Mouse (Mus musculus) embryonic facial prominence, embryonic 10.5 days (tissue): Measurements from ENCODE around the gene Nr1d1. TPM values are rescaled to one million over a fixed set of nuclear protein-coding genes. Genes with fewer than 3 reads are reported as not detected.

Experiments used
- DNase-seq: peaks from one replicate; pipeline ENCODE4 v3.0.0-alpha.2; 2017; ENCODE audit warnings: low spot score
- H3K27ac ChIP-seq: fragments of 300-500 bp; sonication (generic); replicated peaks from 2 replicates; pipeline ENCODE4 v1.5.1; 2016; ENCODE audit warnings: mild to moderate bottlenecking
- H3K27me3 ChIP-seq: fragments of 300-500 bp; sonication (generic); replicated peaks from 2 replicates; pipeline ENCODE4 v1.6.1; 2016; ENCODE audit warnings: low read depth, mild to moderate bottlenecking; ENCODE audit not compliant: poor library complexity, severe bottlenecking
- H3K36me3 ChIP-seq: fragments of 300-500 bp; sonication (generic); replicated peaks from 2 replicates; pipeline ENCODE4 v1.6.1; 2016; ENCODE audit warnings: mild to moderate bottlenecking, moderate library complexity
- H3K4me1 ChIP-seq: fragments of 300-500 bp; sonication (generic); 2 replicates; pipeline ENCODE4 v1.6.1; 2016
- H3K4me3 ChIP-seq: fragments of 300-500 bp; sonication (generic); 2 replicates; pipeline ENCODE4 v1.5.1; 2016; ENCODE audit warnings: mild to moderate bottlenecking, moderate library complexity
- H3K9me3 ChIP-seq: fragments of 300-500 bp; sonication (generic); 2 replicates; pipeline ENCODE4 v1.6.1; 2016; ENCODE audit warnings: mild to moderate bottlenecking
- WGBS: fragments of 180-500 bp; shearing (Covaris S2); methylation state at CpG from one replicate; pipeline ENCODE4 v1.1.7; 2016; 5-methylcytosine and 5-hydroxymethylcytosine counted together
- polyA plus RNA-seq: library from polyadenylated mRNA; unstranded; fragments of >200 nt; fragmentation: Nextera tagmentation; extraction: Ambion mirVana; gene quantifications from 2 replicates; pipeline ENCODE4 v1.2.1, GENCODE M21; 2016

Nr1d1 gene
- polyA plus RNA-seq, 1 experiment from 2014 or later, result 1.1 TPM

- 92% methylated on average over 4 of the region's 4 CpGs for WGBS
- H3K27me3 ChIP-seq, result peaks cover 10% of the 10 kb centered on the region; the same call in 1 of the 2 replicates
- H3K36me3 ChIP-seq, result no peaks in the 10 kb centered on the region
- no peak for DNase-seq
- H3K27ac ChIP-seq, result no peak overlapping the region
- H3K4me1 ChIP-seq, result peaks cover 14% of the 10 kb centered on the region
- H3K9me3 ChIP-seq, result peaks cover 10% of the 10 kb centered on the region; the same call in 1 of the 2 replicates
- H3K4me3 ChIP-seq, result no peak overlapping the region
Measured at GRCm38 (mm10) chr11:98735111-98735510, 40.0 kb downstream of the Nr1d1 start.

GRCm38 (mm10) chr11:98734020-98734419, 41.1 kb downstream of the Nr1d1 start:
- WGBS, result 77% methylated on average over 3 of the region's 3 CpGs
- Histone ChIP-seq H3K4me3 (no peak overlapping the region), H3K9me3 (peaks cover 10% of the 10 kb centered on the region; the same call in 1 of the 2 replicates), H3K36me3 (no peaks in the 10 kb centered on the region), H3K4me1 (peaks cover 9% of the 10 kb centered on the region), H3K27ac (no peak overlapping the region), H3K27me3 (peaks cover 7% of the 10 kb centered on the region; the same call in 1 of the 2 replicates)
- no peak for DNase-seq

- 67% methylated on average over 5 of the region's 5 CpGs for WGBS
- DNase-seq, result no peak
- H3K36me3 ChIP-seq, result peaks cover 18% of the 10 kb centered on the region
- no peaks in the 10 kb centered on the region for H3K27me3 ChIP-seq
- H3K9me3 ChIP-seq, result peaks cover 10% of the 10 kb centered on the region; the same call in 1 of the 2 replicates
- H3K4me1 ChIP-seq, result peaks cover 11% of the 10 kb centered on the region
- H3K27ac ChIP-seq, result no peak overlapping the region
- H3K4me3 ChIP-seq, result no peak overlapping the region
Measured at GRCm38 (mm10) chr11:98731134-98731533, 44.0 kb downstream of the Nr1d1 start.

- DNase-seq, result no peak
- peaks cover 11% of the 10 kb centered on the region for H3K4me1 ChIP-seq
- peaks cover 22% of the 10 kb centered on the region for H3K36me3 ChIP-seq
- H3K27ac ChIP-seq, result no peak overlapping the region
- H3K9me3 ChIP-seq, result peaks cover 10% of the 10 kb centered on the region; the same call in 1 of the 2 replicates
- H3K4me3 ChIP-seq, result no peak overlapping the region
- WGBS, result 67% methylated on average over 4 of the region's 4 CpGs
- H3K27me3 ChIP-seq, result no peaks in the 10 kb centered on the region
Measured at GRCm38 (mm10) chr11:98730727-98731126, 44.4 kb downstream of the Nr1d1 start.

- WGBS, result 0% methylated on average over 16 of the region's 16 CpGs
- Histone ChIP-seq H3K27me3 (no peaks in the 10 kb centered on the region), H3K27ac (peak within 1 kb of the TSS; percentile 87)
Measured at GRCm38 (mm10) chr11:98729119-98729588, 46.0 kb downstream of the Nr1d1 start, which contains the start of gene Med24. Med24 (minus strand) TSS chr11:98729435.

GRCm38 (mm10) chr11:98725926-98726506, 49.1 kb downstream of the Nr1d1 start:
- no peak overlapping the region for H3K27ac ChIP-seq
- no peaks in the 10 kb centered on the region for H3K27me3 ChIP-seq
- H3K36me3 ChIP-seq, result peaks cover 51% of the 10 kb centered on the region
- 95% methylated on average over 15 of the region's 15 CpGs for WGBS
- H3K4me1 ChIP-seq, result peaks cover 24% of the 10 kb centered on the region
- DNase-seq, result no peak
- H3K9me3 ChIP-seq, result no peaks in the 10 kb centered on the region
- no peak overlapping the region for H3K4me3 ChIP-seq

More at GRCm38 (mm10) chr11:98729119-98729588, 46.0 kb downstream of the Nr1d1 start, which contains the start of gene Med24:
- Histone ChIP-seq H3K4me1 (peaks cover 11% of the 10 kb centered on the region), H3K9me3 (peaks cover 3% of the 10 kb centered on the region; the same call in 1 of the 2 replicates), H3K4me3 (peak within 1 kb of the TSS; percentile 79), H3K36me3 (peaks cover 37% of the 10 kb centered on the region)
- DNase-seq, result peak; percentile 88

- H3K36me3 ChIP-seq, result peaks cover 71% of the 10 kb centered on the region
- H3K27me3 ChIP-seq, result no peaks in the 10 kb centered on the region
Measured at GRCm38 (mm10) chr11:98723098-98723497, 52.0 kb downstream of the Nr1d1 start.

GRCm38 (mm10) chr11:98721458-98722226, 53.5 kb downstream of the Nr1d1 start:
- WGBS, result 71% methylated on average over 24 of the region's 24 CpGs
- no peak overlapping the region for H3K27ac ChIP-seq

More at GRCm38 (mm10) chr11:98723098-98723497, 52.0 kb downstream of the Nr1d1 start:
- no peak for DNase-seq
- Histone ChIP-seq H3K27ac (no peak overlapping the region), H3K4me3 (no peak overlapping the region), H3K9me3 (no peaks in the 10 kb centered on the region), H3K4me1 (peaks cover 20% of the 10 kb centered on the region)
- WGBS, result 80% methylated on average over 7 of the region's 7 CpGs

GRCm38 (mm10) chr11:98720756-98721155, 54.4 kb downstream of the Nr1d1 start:
- Histone ChIP-seq H3K9me3 (no peaks in the 10 kb centered on the region), H3K4me1 (peaks cover 25% of the 10 kb centered on the region), H3K36me3 (peaks cover 73% of the 10 kb centered on the region), H3K27ac (no peak overlapping the region), H3K27me3 (no peaks in the 10 kb centered on the region), H3K4me3 (no peak overlapping the region)
- WGBS, result 78% methylated on average over 2 of the region's 2 CpGs
- no peak for DNase-seq

More at GRCm38 (mm10) chr11:98721458-98722226, 53.5 kb downstream of the Nr1d1 start:
- H3K9me3 ChIP-seq, result no peaks in the 10 kb centered on the region
- H3K4me3 ChIP-seq, result no peak overlapping the region
- H3K27me3 ChIP-seq, result no peaks in the 10 kb centered on the region
- peaks cover 73% of the 10 kb centered on the region for H3K36me3 ChIP-seq
- DNase-seq, result peak; percentile 35
- peaks cover 25% of the 10 kb centered on the region for H3K4me1 ChIP-seq

Other genes with a start within 250 kb of the Nr1d1 start
- 0.05 and 0.13 TPM in 2 replicates for gene Ikzf3, start 229.3 kb downstream of the Nr1d1 start, polyA plus RNA-seq
- gene Zpbp2, start 224.2 kb downstream of the Nr1d1 start, polyA plus RNA-seq, result 0.20 and 0.47 TPM in 2 replicates
- gene Ormdl3, start 188.0 kb downstream of the Nr1d1 start, polyA plus RNA-seq, result 56.7 and 57.7 TPM in 2 replicates
- gene Lrrc3c, start 177.0 kb downstream of the Nr1d1 start, polyA plus RNA-seq, result not detected in 2 replicates
- 1.3 and 2.0 TPM in 2 replicates for gene Gm12355, start 149.7 kb downstream of the Nr1d1 start, polyA plus RNA-seq
- not detected in 2 replicates for gene Gsdma3, start 149.0 kb downstream of the Nr1d1 start, polyA plus RNA-seq
- not detected in 2 replicates for gene Gsdma2, start 128.6 kb downstream of the Nr1d1 start, polyA plus RNA-seq
- not detected in 2 replicates for gene Gsdma, start 111.0 kb downstream of the Nr1d1 start, polyA plus RNA-seq
- gene Psmd3, start 92.8 kb downstream of the Nr1d1 start, polyA plus RNA-seq, result 249 and 262 TPM in 2 replicates
- gene Csf3, start 74.1 kb downstream of the Nr1d1 start, polyA plus RNA-seq, result not detected in 2 replicates
- gene Med24, start 45.9 kb downstream of the Nr1d1 start, polyA plus RNA-seq, result 73.9 and 78.1 TPM in 2 replicates
- 8.8 and 9.1 TPM in 2 replicates for gene Thra, start 34.7 kb downstream of the Nr1d1 start, polyA plus RNA-seq
- gene Msl1, start 20.2 kb upstream of the Nr1d1 start, polyA plus RNA-seq, result 23.4 and 23.5 TPM in 2 replicates
- gene Casc3, start 29.6 kb upstream of the Nr1d1 start, polyA plus RNA-seq, result 47.5 and 48.3 TPM in 2 replicates
- gene Rapgefl1, start 61.5 kb upstream of the Nr1d1 start, polyA plus RNA-seq, result 1.4 and 1.8 TPM in 2 replicates
- gene Wipf2, start 88.3 kb upstream of the Nr1d1 start, polyA plus RNA-seq, result 5.0 and 5.4 TPM in 2 replicates
- 65.1 and 69.1 TPM in 2 replicates for gene Cdc6, start 132.5 kb upstream of the Nr1d1 start, polyA plus RNA-seq
- 34.0 and 35.6 TPM in 2 replicates for gene Rara, start 152.5 kb upstream of the Nr1d1 start, polyA plus RNA-seq
- gene Gjd3, start 207.7 kb upstream of the Nr1d1 start, polyA plus RNA-seq, result 0.25 TPM in 1 of 2 replicates, not detected in the other
- gene Top2a, start 248.9 kb upstream of the Nr1d1 start, polyA plus RNA-seq, result 332 and 336 TPM in 2 replicates